Mouse (Mus musculus) C2C12 (cell line): ENCODE results near the gene Rab6a.

Source experiments
- CTCF ChIP-seq: IDR thresholded peaks from one replicate; pipeline ENCODE4 v1.5.1; 2011; ENCODE audit not compliant: control insufficient read depth, insufficient read depth, insufficient read length
- MAX ChIP-seq: IDR thresholded peaks from one replicate; pipeline ENCODE4 v1.6.1; 2011; ENCODE audit warnings: mild to moderate bottlenecking, control low read depth

- TF ChIP-seq MAX: no peak
- TF ChIP-seq CTCF: no peak
These were observed 37.9 kb downstream of the Rab6a start for GRCm38 (mm10) chr7:100645147-100645546.
